Mouse (Mus musculus) frontal cortex, postnatal 10 days (tissue): ENCODE measurements at regions not wholly inside any gene's neighbourhood (a gene's known extent, or its start where the extent isn't known, plus 50 kb on each side); places are given as distances from the start of the nearest gene placed in this dataset.
A peak's percentile ranks its signal among the peaks of the same experiment; 100 is the strongest.

Source experiments
- DNase-seq, 2 experiments: peaks; one replicate each; pipeline ENCODE4 v3.0.0; 2022; ENCODE audit warnings: low spot score in 2 of 2, mixed read lengths in 1 of 2

- no peak for DNase-seq
Observed at GRCm38 (mm10) chr5:79966241-79966640, 1053.7 kb upstream of the Adgrl3 start.

GRCm38 (mm10) chr5:80005470-80005869, 1014.5 kb upstream of the Adgrl3 start:
- DNase-seq = no peak

DNA sequence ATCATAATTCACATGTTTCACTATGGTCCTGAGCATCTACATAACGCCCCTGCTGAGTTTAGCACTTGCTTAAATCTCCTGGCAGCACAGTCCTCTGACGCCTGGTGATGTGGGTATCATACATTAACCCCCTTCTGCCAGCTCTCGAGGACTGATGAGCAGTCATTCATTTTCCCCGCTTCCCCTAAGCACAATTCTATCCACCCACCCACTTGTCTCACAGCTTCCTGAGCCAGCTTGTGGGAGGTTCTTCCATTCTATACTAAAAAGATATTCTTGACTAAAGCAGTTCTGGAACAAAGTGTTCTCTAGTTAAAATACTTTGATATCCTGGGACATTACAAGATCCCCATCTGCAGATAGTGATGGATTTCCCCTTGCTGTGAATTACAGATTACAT, 981.1 kb upstream of the Adgrl3 start:
- DNase-seq = peak; percentile 7 to 43

DNA sequence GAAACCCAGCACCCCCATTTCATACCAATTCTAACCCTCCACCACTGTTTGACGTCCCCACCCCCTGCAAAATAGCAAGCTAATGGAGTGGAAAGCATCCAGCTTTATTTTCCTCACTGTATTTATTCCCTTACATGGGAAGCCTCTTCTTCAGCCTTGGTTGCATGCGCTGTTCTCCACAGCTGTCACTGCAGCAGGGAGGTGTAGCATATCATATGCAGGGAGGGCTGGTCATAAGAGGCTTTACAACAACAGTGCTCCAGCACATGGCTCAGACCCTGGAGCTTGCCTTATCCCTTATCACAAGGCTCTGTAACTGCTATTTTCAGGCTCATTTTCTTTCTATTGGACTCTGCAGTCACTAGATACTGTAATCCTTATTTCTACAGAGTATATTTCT, 980.5 kb upstream of the Adgrl3 start:
- DNase-seq = no peak
